8 mouse cellular contexts compared by ENCODE assay signal in the genomic region with DNA sequence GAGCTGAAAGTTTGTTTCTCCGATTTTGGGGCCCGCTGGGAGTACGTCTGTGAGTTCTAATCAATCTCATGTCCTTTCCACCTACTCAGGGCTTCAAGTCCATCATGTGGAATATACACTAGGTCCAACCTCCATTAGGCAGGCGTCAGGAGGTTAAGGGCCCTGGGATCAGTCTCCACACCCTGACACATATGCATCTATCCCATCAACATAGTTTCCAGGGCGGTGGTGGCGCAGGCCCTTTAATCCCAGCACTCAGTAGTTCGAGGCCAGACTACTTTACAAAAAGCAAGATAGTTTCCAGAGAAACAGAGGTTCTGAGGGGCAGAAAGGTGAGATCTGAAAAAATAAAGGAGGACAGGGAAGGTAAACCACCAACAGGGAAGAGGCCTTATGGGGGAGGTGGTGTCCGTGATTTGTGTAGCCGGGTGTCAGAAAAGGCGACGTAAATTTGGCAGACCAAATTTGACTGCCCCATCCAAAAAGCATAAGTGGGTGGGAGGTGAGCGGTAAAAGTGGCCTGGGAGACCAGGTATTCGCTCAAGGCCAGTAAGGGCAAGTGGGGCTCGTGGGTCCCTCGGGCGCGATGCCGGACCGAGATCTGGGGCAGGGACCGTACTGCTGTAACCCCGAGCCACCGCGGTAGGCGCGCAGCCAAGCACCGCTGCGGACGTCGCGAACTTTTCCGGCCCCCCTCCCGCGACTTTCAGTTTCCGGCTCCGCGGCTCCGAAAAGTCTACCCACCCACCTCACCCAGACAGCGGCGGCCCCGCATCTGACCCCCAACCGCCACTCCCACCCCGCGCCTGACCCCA. TPM values are rescaled to one million over a fixed set of nuclear protein-coding genes. Genes with fewer than 3 reads are reported as not detected.
A peak's percentile ranks its signal among the peaks of the same experiment; 100 is the strongest.
DNase-seq lines count a peak whose midpoint lies in the region; ATAC-seq and TF ChIP-seq lines count a peak whose summit lies in the region.

No protein-coding gene starts in this region.

- TF ChIP-seq EP300 in heart, postnatal 0 days (IDR thresholded peaks at IDR 0.05; ENCODE audit: low read depth), result no peak

- H3K4me2 ChIP-seq in heart, postnatal 0 days (ENCODE audit: low read depth, low read length), result peak overlapping the region; percentile 77

- H3K27ac ChIP-seq in cerebellum, adult 2 months (ENCODE audit: insufficient read depth, low read length), result no peak overlapping the region
- peak overlapping the region; percentile 77 for H3K27ac ChIP-seq in heart, postnatal 0 days (ENCODE audit: low read depth)

- TF ChIP-seq POLR2A in cerebellum, adult 2 months (IDR thresholded peaks at IDR 0.05; ENCODE audit: borderline replicate concordance, insufficient read depth, low read length), result no peak

- H3K36me3 ChIP-seq in heart, postnatal 0 days (replicated peaks; ENCODE audit: control insufficient read depth, insufficient read depth, low read length), result 0 out of 2 replicates have a peak, but pooled peaks cover 3% of the 10 kb centered on the region

- H3K9ac ChIP-seq in heart, postnatal 0 days (replicated peaks; ENCODE audit: low read depth, low read length), result peak overlapping the region; percentile 76

- peak overlapping the region; percentile 71 for H3K4me3 ChIP-seq in cerebellum, adult 2 months (replicated peaks; ENCODE audit: insufficient read depth, low read depth, low read length)
- H3K4me3 ChIP-seq in heart, postnatal 0 days (ENCODE audit: low read depth, low read length), result peak overlapping the region; percentile 77

- TF ChIP-seq CTCF in cerebellum, adult 2 months (IDR thresholded peaks at IDR 0.05; ENCODE audit: borderline replicate concordance, insufficient read depth, low read depth, low read length), result no peak
- no peak for TF ChIP-seq CTCF in heart, postnatal 0 days (IDR thresholded peaks at IDR 0.05; ENCODE audit: low read depth)

- ATAC-seq in heart, postnatal 0 days (ENCODE audit: insufficient read depth, low read depth), result peak; percentile 73

- no peak for DNase-seq in cerebellum, adult 2 months
- DNase-seq in cerebellum, postnatal 4 days (ENCODE audit: low spot score in 2 of 2), result no peak
- DNase-seq in thymus, postnatal 14 days, result peak; percentile 29
- DNase-seq in thymus, adult 18-20 months, result no peak
- peak; percentile 50 for DNase-seq in heart, postnatal 0 days (ENCODE audit: low spot score)
- DNase-seq in lung, postnatal 10 days, result peak; percentile 90
- no peak for DNase-seq in right cerebral cortex, postnatal 14 days
- no peak for DNase-seq in urinary bladder, postnatal 36 days (ENCODE audit: low spot score in 2 of 2)

- no peaks in the 10 kb centered on the region for H3K9me3 ChIP-seq in heart, postnatal 0 days (replicated peaks; ENCODE audit: control insufficient read depth, low read length)

- 9% methylated on average over 42 of the region's 43 CpGs for WGBS in cerebellum, adult 2 months
- WGBS in heart, postnatal 0 days, result 5% methylated on average over 37 of the region's 43 CpGs

- 0 out of 2 replicates have a peak, but pooled peaks cover 6% of the 10 kb centered on the region for H3K4me1 ChIP-seq in cerebellum, adult 2 months (ENCODE audit: control insufficient read depth, insufficient read depth, low read length)
- peaks cover 10% of the 10 kb centered on the region for H3K4me1 ChIP-seq in heart, postnatal 0 days (ENCODE audit: control insufficient read depth, insufficient read depth)

- no peaks in the 10 kb centered on the region for H3K27me3 ChIP-seq in cerebellum, adult 2 months (ENCODE audit: control insufficient read depth, insufficient read depth, low read length)
- no peaks in the 10 kb centered on the region for H3K27me3 ChIP-seq in heart, postnatal 0 days (ENCODE audit: control insufficient read depth, insufficient read depth, low read length)

RNA-seq across cellular contexts. Expression of gene Traf2, which starts 0.5 kb away (rescaled TPM):
- 12.3 and 12.5 TPM in 2 replicates for polyA plus RNA-seq in cerebellum, adult 2 months (2012; rRNA removed)
- 5.1 and 6.3 TPM in 2 replicates for total RNA-seq in heart, postnatal 0 days (2014; rRNA removed; ENCODE audit: low replicate concordance)
- 14.2 and 15.8 TPM in 2 replicates for polyA plus RNA-seq in heart, postnatal 0 days (2015; fragmentation: Nextera tagmentation; extraction: Ambion mirVana)

RNA-seq across cellular contexts. Expression of gene Edf1, which starts 11.4 kb away (rescaled TPM):
- polyA plus RNA-seq in cerebellum, adult 2 months (2012; rRNA removed), result 345 and 350 TPM in 2 replicates
- total RNA-seq in heart, postnatal 0 days (2014; rRNA removed; ENCODE audit: low replicate concordance), result 112 and 136 TPM in 2 replicates
- polyA plus RNA-seq in heart, postnatal 0 days (2015; fragmentation: Nextera tagmentation; extraction: Ambion mirVana), result 314 and 343 TPM in 2 replicates

RNA-seq across cellular contexts. Expression of gene Mamdc4, which starts 28.4 kb away (rescaled TPM):
- 3.0 and 4.4 TPM in 2 replicates for polyA plus RNA-seq in cerebellum, adult 2 months (2012; rRNA removed)
- total RNA-seq in heart, postnatal 0 days (2014; rRNA removed; ENCODE audit: low replicate concordance), result 1.7 and 2.0 TPM in 2 replicates
- 0.14 and 1.6 TPM in 2 replicates for polyA plus RNA-seq in heart, postnatal 0 days (2015; fragmentation: Nextera tagmentation; extraction: Ambion mirVana)

RNA-seq across cellular contexts. Expression of gene Phpt1, which starts 28.8 kb away (rescaled TPM):
- polyA plus RNA-seq in cerebellum, adult 2 months (2012; rRNA removed), result 176 and 186 TPM in 2 replicates
- 37.9 and 43.3 TPM in 2 replicates for total RNA-seq in heart, postnatal 0 days (2014; rRNA removed; ENCODE audit: low replicate concordance)
- 248 and 255 TPM in 2 replicates for polyA plus RNA-seq in heart, postnatal 0 days (2015; fragmentation: Nextera tagmentation; extraction: Ambion mirVana)

RNA-seq across cellular contexts. Expression of gene Ajm1, which starts 35.4 kb away (rescaled TPM):
- polyA plus RNA-seq in cerebellum, adult 2 months (2012; rRNA removed), result 257 and 312 TPM in 2 replicates
- total RNA-seq in heart, postnatal 0 days (2014; rRNA removed; ENCODE audit: low replicate concordance), result not detected in 2 replicates
- not detected in 2 replicates for polyA plus RNA-seq in heart, postnatal 0 days (2015; fragmentation: Nextera tagmentation; extraction: Ambion mirVana)

Comparison
In these comparisons a context has a peak if more than half of its experiments do, and no peak if none do; other contexts are left out.
1. DNase-seq: peak in thymus, postnatal 14 days (single experiment), heart, postnatal 0 days (single experiment) and lung, postnatal 10 days (single experiment); none in cerebellum, adult 2 months (0 of 2), cerebellum, postnatal 4 days (0 of 2), thymus, adult 18-20 months (0 of 2), right cerebral cortex, postnatal 14 days (single experiment) and urinary bladder, postnatal 36 days (0 of 2).